Mouse (Mus musculus) gastrocnemius, postnatal 25 days (tissue): ENCODE measurements around the gene Hps4. TPM values are rescaled to one million over a fixed set of nuclear protein-coding genes. Genes with fewer than 3 reads are reported as not detected.

ENCODE experiments used
- DNase-seq: peaks from one replicate; pipeline ENCODE4 v3.0.0; 2022
- total RNA-seq, 2 experiments: library from RNA; stranded (reverse); gene quantifications; 1 replicate in 1 of 2; 2 replicates in 1 of 2; pipeline ENCODE4 v1.2.3; 2021

Gene Hps4
- total RNA-seq, 2 experiments from 2014 or later: 3.8 to 4.5 TPM

GRCm38 (mm10) chr5:112323246-112323645 is 19.6 kb upstream of the Hps4 start:
- no peak for DNase-seq

GRCm38 (mm10) chr5:112324637-112325545 is 18.0 kb upstream of the Hps4 start:
- peak; percentile 51 for DNase-seq

GRCm38 (mm10) chr5:112325546-112326445 is 17.1 kb upstream of the Hps4 start, which contains the start of gene Tfip11:
TSS of gene Tfip11 (plus strand) at chr5:112326358.
- DNase-seq: peak; percentile 92

GRCm38 (mm10) chr5:112326446-112327009 is 16.4 kb upstream of the Hps4 start:
- no peak for DNase-seq

- DNase-seq: no peak
These were observed 15.0 kb upstream of the Hps4 start for GRCm38 (mm10) chr5:112327854-112328253.

GRCm38 (mm10) chr5:112329805-112330564 is 12.9 kb upstream of the Hps4 start:
- DNase-seq: no peak

- DNase-seq: peak; percentile 31
These were observed 7.4 kb upstream of the Hps4 start for GRCm38 (mm10) chr5:112335473-112335872.

- DNase-seq: no peak
These were observed 5.9 kb upstream of the Hps4 start for GRCm38 (mm10) chr5:112337004-112337403.

GRCm38 (mm10) chr5:112339215-112339614 is 3.7 kb upstream of the Hps4 start:
- no peak for DNase-seq

GRCm38 (mm10) chr5:112343205-112343595 is 317 bp downstream of the Hps4 start:
- DNase-seq: no peak

GRCm38 (mm10) chr5:112344092-112344960 is 1.4 kb downstream of the Hps4 start:
- DNase-seq: no peak

- DNase-seq: no peak
These were observed 3.5 kb downstream of the Hps4 start for GRCm38 (mm10) chr5:112346211-112346965.

- no peak for DNase-seq
These were observed 6.3 kb downstream of the Hps4 start for GRCm38 (mm10) chr5:112349169-112349568.

GRCm38 (mm10) chr5:112355493-112355892 is 12.6 kb downstream of the Hps4 start:
- DNase-seq: no peak

GRCm38 (mm10) chr5:112355910-112356309 is 13.0 kb downstream of the Hps4 start, which contains the start of gene Gm6583:
TSS of gene Gm6583 (minus strand) at chr5:112356033.
- no peak for DNase-seq

- no peak for DNase-seq
These were observed 13.4 kb downstream of the Hps4 start for GRCm38 (mm10) chr5:112356322-112356721.

GRCm38 (mm10) chr5:112359520-112359919 is 16.6 kb downstream of the Hps4 start:
- no peak for DNase-seq

- no peak for DNase-seq
These were observed 17.2 kb downstream of the Hps4 start for GRCm38 (mm10) chr5:112360077-112360476.

GRCm38 (mm10) chr5:112364184-112364797 is 21.4 kb downstream of the Hps4 start:
- no peak for DNase-seq
